ENCODE assay signal across 22 mouse cellular contexts in the genomic region with DNA sequence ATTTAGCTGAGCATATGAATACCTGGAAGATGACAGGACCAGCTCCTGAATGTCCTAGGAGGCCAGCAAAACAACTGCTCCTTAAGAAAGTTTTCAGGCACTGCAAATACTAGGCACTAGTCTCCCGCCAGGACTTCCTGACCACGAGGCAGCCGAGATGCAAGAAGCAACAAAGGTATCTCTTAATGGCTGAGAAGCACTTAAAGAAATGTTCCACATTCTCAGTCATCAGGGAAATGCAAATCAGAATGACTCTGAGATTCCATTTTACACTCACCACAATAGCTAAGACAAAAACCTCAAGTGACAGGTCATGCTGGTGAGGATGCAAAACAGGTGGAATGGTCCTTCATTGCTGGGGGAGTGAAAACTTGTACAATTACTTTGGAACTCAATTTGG. TPM values are rescaled to one million over a fixed set of nuclear protein-coding genes. Genes with fewer than 3 reads are reported as not detected.
"Had no signal": no experiment of that assay in that cellular context is flagged by ENCODE, and none has a peak within 500 bp of the region (broad histone marks: within the 10 kb centered on the region; RNA-seq: fewer than 3 reads in every experiment).

No protein-coding gene starts in this region.

- H3K27ac ChIP-seq: limb, embryonic 15.5 days; liver, embryonic 12.5 days; lung, embryonic 15.5 days; macrophage; midbrain, embryonic 15.5 days; neural tube, embryonic 13.5 days; stomach, postnatal 0 days had no signal

- H3K4me3 ChIP-seq: limb, embryonic 15.5 days; liver, embryonic 12.5 days; lung, embryonic 15.5 days; megakaryocyte, embryonic 14.5 days; midbrain, embryonic 15.5 days; neural tube, embryonic 13.5 days had no signal

- H3K4me2 ChIP-seq: limb, embryonic 15.5 days; liver, embryonic 12.5 days; lung, embryonic 15.5 days; midbrain, embryonic 11.5 days; midbrain, embryonic 15.5 days; neural tube, embryonic 13.5 days had no signal

- DNase-seq: kidney, postnatal 25 days; layer of hippocampus, adult 9-11 months; layer of hippocampus, postnatal 36 days; lung, postnatal 14 days; retina, postnatal 1 day; thymus, postnatal 14 days had no signal

- H3K9ac ChIP-seq: limb, embryonic 15.5 days; liver, embryonic 12.5 days; lung, embryonic 15.5 days; midbrain, embryonic 15.5 days; neural tube, embryonic 13.5 days had no signal

- ATAC-seq: liver, embryonic 12.5 days; midbrain, embryonic 15.5 days had no signal

- H3K36me3 ChIP-seq: limb, embryonic 15.5 days; liver, embryonic 12.5 days; lung, embryonic 15.5 days; midbrain, embryonic 15.5 days; neural tube, embryonic 13.5 days had no signal

- H3K9me3 ChIP-seq: limb, embryonic 15.5 days; liver, embryonic 12.5 days; lung, embryonic 15.5 days; megakaryocyte, embryonic 14.5 days; midbrain, embryonic 15.5 days; neural tube, embryonic 13.5 days had no signal

- H3K27me3 ChIP-seq: limb, embryonic 15.5 days; liver, embryonic 12.5 days; lung, embryonic 15.5 days; megakaryocyte, embryonic 14.5 days; midbrain, embryonic 15.5 days; neural tube, embryonic 13.5 days had no signal

- H3K4me1 ChIP-seq: limb, embryonic 15.5 days; liver, embryonic 12.5 days; lung, embryonic 15.5 days; megakaryocyte, embryonic 14.5 days; midbrain, embryonic 15.5 days; neural tube, embryonic 13.5 days had no signal

RNA-seq across cellular contexts. Expression of a gene that starts 10.0 kb away (rescaled TPM):
- total RNA-seq: layer of hippocampus, adult 18-20 months; layer of hippocampus, postnatal 36 days; left cerebral cortex, adult 8-10 months; left cerebral cortex, postnatal 25 days; monocyte, adult 5-6 weeks had no signal
- polyA plus RNA-seq: kidney, embryonic 16.5 days; limb, embryonic 11.5 days; limb, embryonic 15.5 days; liver, embryonic 12.5 days; liver, embryonic 16.5 days; lung, embryonic 15.5 days; macrophage; midbrain, embryonic 11.5 days; midbrain, embryonic 15.5 days; neural tube, embryonic 13.5 days; stomach, postnatal 0 days had no signal

RNA-seq across cellular contexts. Expression of a gene that starts 20.6 kb away (rescaled TPM):
- total RNA-seq: layer of hippocampus, adult 18-20 months; layer of hippocampus, postnatal 36 days; left cerebral cortex, postnatal 25 days; monocyte, adult 5-6 weeks had no signal
- polyA plus RNA-seq: kidney, embryonic 16.5 days; limb, embryonic 11.5 days; limb, embryonic 15.5 days; liver, embryonic 12.5 days; liver, embryonic 16.5 days; lung, embryonic 15.5 days; macrophage; midbrain, embryonic 11.5 days; midbrain, embryonic 15.5 days; neural tube, embryonic 13.5 days; stomach, postnatal 0 days had no signal

RNA-seq across cellular contexts. Expression of a gene that starts 21.5 kb away (rescaled TPM):
- total RNA-seq: layer of hippocampus, adult 18-20 months; left cerebral cortex, adult 8-10 months; left cerebral cortex, postnatal 25 days; monocyte, adult 5-6 weeks had no signal
- polyA plus RNA-seq: kidney, embryonic 16.5 days; limb, embryonic 11.5 days; limb, embryonic 15.5 days; liver, embryonic 12.5 days; liver, embryonic 16.5 days; lung, embryonic 15.5 days; macrophage; midbrain, embryonic 11.5 days; midbrain, embryonic 15.5 days; neural tube, embryonic 13.5 days; stomach, postnatal 0 days had no signal

RNA-seq across cellular contexts. Expression of a gene that starts 37.1 kb away (rescaled TPM):
- total RNA-seq: layer of hippocampus, adult 18-20 months; layer of hippocampus, postnatal 36 days; left cerebral cortex, adult 8-10 months; left cerebral cortex, postnatal 25 days; monocyte, adult 5-6 weeks had no signal
- polyA plus RNA-seq: kidney, embryonic 16.5 days; limb, embryonic 11.5 days; limb, embryonic 15.5 days; liver, embryonic 12.5 days; liver, embryonic 16.5 days; lung, embryonic 15.5 days; macrophage; midbrain, embryonic 11.5 days; midbrain, embryonic 15.5 days; neural tube, embryonic 13.5 days; stomach, postnatal 0 days had no signal

RNA-seq across cellular contexts. Expression of a gene that starts 45.7 kb away (rescaled TPM):
- total RNA-seq: layer of hippocampus, adult 18-20 months; layer of hippocampus, postnatal 36 days; left cerebral cortex, adult 8-10 months; left cerebral cortex, postnatal 25 days; monocyte, adult 5-6 weeks had no signal
- polyA plus RNA-seq: kidney, embryonic 16.5 days; limb, embryonic 11.5 days; limb, embryonic 15.5 days; liver, embryonic 12.5 days; liver, embryonic 16.5 days; lung, embryonic 15.5 days; macrophage; midbrain, embryonic 11.5 days; midbrain, embryonic 15.5 days; neural tube, embryonic 13.5 days; stomach, postnatal 0 days had no signal
